Mouse (Mus musculus) adrenal gland, postnatal 10 days (tissue): ENCODE data around the gene Gm49318. TPM values are rescaled to one million over a fixed set of nuclear protein-coding genes. Genes with fewer than 3 reads are reported as not detected.
A peak's percentile ranks its signal among the peaks of the same experiment; 100 is the strongest.

Experiments used
- DNase-seq: peaks from one replicate; pipeline ENCODE4 v3.0.0; 2021; ENCODE audit warnings: mixed read lengths
- total RNA-seq, 2 experiments: library from RNA; stranded (reverse); gene quantifications; 2 replicates each; pipeline ENCODE4 v1.2.3; 2021

Gm49318 gene
- total RNA-seq, 2 experiments from 2014 or later: not detected

DNA sequence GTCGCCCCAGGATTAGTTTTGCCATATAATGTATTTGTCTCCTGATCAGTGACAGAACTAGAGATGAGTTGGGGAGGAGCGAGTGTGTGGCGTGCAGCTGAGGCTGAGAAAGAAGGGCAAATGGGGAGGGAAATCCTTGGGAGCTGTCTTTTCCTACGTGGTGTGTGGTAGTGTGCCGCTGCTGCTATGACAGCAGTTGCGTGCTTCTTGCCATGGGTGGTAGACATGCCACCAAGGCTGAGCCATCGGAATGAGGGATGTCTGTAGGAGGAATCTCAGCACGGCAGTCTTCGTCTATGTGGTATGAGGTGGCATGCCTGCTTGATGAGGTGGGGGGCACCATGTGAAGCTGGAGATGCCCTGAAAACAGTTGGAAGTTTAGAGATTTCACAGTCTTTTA, 40.7 kb downstream of the Gm49318 start:
- DNase-seq: no peak

DNA sequence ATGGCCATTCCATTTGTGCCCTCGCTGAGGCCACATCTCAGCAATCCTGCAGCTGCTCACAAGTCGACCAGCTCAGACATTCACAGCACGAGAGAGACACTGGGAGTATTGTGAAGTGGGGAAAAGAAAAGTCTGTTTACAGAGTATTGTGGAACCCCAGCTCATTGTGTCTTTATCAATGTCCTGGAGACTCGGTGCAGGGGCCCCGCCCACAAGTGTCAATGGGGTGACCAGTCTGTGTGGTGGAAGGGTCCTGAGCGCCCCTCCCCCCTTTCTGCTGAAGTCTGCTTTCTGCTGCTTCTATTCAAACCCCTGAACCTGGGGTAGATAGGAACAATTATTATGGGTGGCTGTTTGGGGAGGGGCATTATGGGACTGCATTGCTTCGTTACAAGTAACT, 42.6 kb downstream of the Gm49318 start:
- no peak for DNase-seq

DNA sequence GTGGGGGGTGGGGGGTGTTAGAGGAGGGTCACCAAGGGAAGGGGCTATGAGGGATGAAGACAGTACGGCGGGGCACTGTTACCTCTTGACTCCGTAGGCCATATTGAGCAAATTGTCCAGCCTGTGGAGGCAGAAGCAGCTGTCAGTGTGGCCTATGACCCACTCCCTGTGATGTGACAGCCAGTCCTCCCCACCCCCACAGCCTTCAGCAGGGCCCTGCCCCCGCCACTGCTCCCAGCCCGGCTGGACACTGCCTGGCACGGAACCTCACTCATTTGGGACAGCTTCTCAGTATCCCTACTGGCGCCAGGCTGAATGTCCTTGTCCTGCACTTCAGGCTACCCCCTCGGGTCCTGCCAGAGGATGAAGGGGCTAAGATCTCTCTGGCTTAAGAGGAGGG, 46.5 kb downstream of the Gm49318 start:
- no peak for DNase-seq

DNA sequence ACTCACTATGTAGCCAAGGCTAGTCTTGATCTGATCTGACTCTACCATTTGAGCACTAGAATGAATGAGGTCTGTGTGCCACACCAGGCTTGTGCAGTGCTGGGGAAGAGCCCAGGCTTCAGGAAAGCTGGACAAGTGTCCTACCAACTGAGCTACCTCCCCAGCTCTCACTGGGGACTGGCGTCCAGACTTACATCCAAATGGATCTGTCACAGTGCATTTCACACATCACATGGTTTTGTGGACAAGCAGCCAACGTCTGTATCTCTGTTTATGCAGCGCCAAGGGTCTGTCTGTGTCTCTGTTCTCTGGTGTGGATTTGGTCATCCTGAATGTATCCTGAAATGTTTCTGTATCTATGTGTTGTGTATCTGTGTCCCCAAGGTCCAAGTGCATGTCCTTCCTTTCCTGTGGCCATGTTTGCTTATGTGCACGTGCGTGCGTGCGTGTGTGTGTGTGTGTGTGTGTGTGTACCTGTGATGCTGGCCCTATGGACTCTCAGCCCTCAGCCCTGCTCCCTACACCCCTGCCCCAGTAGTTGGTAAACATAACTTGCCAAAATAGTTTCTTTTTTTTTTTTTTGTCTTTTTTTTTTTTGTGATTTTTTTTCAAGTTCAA, 53.7 kb downstream of the Gm49318 start:
- DNase-seq: no peak

DNA sequence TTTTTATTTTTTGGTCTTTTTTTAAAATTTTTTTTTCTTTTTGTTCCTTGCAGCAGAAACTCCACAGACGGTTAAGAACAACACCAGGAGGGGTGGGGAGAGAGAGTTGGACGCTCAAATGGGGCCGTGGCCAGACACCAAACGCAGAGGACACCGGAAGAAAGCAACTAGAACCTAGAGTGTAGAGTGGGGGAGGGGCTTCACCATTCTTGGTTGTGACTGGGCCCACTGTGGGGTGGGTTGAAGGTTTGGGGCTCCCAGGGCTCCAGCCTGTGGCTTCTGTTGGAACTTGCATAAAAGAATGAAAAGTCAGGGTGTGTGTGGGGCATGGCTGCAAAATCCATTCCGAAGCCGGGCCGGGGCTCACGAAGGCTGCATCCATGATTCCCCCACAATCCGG, 54.8 kb downstream of the Gm49318 start:
- DNase-seq: no peak

DNA sequence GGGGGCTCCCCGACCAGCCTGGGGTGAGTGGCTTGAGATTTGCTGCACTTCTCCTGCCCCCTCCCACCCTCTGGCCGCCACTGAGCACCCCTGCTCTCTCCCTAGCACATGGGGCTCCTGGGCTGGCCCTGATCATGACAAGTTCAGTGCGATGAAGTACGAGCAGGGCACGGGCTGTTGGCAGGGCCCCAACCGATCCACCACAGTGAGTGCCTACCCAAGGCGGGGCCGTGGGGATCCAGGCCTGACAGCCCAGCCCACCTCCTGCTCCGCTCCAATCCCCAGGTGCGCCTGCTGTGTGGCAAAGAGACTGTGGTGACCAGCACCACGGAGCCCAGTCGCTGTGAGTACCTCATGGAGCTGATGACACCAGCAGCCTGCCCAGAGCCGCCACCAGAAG, 58.3 kb downstream of the Gm49318 start:
- DNase-seq: no peak

DNA sequence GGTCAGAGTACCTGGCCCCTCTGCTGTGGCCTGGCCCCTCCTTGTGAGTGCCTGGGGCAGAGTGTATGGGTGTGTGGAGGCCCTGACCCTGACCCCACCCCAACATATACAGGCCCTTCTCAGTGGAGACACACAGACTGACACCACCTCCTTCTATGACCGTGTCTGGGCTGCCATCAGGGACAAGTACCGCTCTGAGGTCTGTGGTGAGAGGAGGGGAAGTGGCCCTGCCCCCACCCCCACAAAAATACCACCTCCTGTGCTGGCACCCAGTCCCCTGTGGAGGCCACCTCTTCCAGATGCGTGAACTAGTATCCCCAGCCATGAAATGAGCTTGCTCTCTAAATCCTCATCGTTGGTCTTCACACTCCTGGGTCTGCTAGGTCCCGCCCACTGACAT, 60.0 kb downstream of the Gm49318 start:
- no peak for DNase-seq

DNA sequence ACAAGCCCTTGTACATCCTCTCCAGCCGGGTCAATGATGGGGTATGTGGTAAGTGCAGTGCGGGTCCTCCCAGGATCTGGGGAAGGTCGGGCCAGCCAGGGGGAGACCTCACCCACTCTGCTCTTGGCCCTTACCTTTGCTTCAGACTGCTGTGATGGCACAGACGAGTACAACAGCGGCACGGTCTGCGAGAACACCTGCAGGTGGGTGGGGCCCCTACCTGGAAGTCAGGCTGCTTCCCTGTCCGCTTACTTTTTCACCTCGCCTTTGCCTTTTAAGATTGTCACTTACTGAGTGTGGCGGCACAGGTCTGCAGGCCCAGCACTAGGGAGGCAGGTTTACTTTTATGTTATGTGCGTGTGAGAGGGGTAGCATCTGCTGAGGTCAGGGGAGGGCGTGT, 66.5 kb downstream of the Gm49318 start:
- no peak for DNase-seq

DNA sequence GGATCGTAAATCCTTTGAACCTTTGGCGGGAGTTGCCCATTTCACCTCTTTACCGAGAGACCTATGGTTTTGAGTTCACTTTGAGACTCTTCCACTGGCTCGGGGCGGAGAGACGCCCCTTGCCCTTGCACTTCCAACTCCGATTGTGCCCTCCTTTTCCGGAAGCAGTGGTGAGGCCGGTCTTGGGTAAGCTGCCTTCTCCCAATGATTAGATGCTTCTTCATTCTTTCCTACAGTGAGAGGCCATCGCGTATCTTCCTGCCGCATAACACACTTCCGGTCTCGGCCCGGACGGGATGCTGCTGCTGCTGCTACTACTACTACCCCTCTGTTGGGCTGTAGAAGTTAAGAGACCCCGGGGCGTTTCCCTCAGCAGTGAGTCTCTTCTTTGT, 67.9 kb downstream of the Gm49318 start:
- DNase-seq: no peak

DNA sequence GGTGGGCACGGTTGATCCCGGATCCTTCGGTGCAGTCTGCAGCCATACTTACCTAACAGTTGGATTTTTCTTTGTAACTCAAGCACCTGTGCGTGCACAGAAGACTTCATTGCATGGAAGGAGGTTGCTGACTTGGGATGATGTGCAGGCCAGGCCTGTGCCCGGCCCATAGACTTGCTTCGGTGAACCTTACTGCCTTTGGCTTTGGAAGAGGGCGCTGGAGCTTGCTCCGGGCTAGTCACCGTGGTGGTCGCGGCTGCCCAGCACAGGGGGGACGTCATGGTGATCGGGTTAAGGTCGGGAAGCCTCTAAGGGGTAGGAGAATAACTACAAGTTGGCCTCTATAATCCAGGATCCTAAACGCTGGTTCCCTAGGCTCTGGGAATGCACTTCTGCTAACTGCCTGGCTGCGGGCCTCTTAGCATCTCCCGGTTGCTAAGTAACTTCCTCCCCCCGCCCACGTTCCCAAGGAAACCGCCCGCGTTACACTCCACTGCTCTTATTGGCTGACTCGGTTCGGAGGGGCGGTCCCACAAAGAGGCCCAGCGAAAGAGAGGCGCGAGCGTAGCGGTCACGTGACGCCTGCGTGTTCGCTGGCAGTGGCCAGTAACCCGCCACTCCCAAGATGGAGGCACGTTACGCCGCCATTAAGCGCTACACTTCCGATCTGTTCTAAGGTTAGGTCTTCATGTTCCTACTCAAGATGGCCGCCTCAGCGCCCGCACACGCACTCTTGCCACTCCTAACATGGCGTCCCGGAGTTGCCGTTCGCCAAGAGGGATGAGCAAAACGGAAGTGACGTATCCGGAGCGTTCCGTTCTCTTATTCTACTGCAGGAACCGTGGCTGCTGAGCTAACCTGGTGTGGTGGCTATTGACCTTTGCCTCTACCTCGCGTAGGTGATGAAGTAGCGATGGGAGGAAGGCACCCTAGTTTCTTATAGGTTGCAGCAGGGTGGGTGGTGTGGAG, 68.6 kb downstream of the Gm49318 start, which contains the start of the genes Ccdc151 and Prkcsh:
Ccdc151 (minus strand) TSS at position 441 of the 969 bp plus-strand sequence.
Prkcsh (plus strand) TSS at position 613 of the 969 bp plus-strand sequence.
- peak; percentile 99 for DNase-seq

DNA sequence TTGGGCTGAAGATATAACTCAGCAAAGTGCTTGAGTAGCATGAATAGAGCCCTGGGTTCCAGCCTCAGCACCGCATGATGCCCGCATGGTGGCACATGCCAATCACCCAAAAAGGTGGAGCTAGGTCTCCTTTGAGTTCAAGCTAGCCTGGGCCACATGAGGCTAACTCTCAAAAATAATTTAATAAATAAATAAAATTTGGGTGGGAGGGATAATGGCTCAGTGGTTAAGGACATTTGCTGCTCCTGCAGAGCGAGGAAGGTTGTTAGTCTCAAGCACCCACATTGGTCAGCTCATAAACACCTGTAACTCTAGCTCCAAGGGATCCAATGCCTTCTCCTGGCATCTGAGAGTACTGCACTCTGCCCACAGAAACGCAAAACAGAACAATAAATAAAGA, 69.4 kb downstream of the Gm49318 start:
- no peak for DNase-seq

DNA sequence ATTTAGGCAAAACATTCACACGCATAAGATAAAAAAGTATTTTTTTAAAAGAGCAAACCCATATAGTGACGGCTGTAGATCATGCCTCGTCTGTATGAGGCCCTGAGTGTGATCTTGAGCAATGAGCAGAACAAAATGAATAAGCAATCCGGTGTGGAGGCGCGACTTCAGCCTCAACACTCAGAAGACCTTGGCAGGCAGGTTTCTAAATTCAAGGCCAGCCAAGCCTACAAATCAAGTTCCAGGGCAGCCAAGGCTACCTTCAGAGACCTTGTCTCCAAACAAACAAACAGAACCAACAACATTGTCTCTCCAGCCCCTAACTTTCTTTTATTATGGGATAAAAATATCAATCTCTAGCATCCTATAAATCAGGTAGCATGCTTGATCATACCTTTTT, 70.8 kb downstream of the Gm49318 start:
- peak; percentile 49 for DNase-seq

DNA sequence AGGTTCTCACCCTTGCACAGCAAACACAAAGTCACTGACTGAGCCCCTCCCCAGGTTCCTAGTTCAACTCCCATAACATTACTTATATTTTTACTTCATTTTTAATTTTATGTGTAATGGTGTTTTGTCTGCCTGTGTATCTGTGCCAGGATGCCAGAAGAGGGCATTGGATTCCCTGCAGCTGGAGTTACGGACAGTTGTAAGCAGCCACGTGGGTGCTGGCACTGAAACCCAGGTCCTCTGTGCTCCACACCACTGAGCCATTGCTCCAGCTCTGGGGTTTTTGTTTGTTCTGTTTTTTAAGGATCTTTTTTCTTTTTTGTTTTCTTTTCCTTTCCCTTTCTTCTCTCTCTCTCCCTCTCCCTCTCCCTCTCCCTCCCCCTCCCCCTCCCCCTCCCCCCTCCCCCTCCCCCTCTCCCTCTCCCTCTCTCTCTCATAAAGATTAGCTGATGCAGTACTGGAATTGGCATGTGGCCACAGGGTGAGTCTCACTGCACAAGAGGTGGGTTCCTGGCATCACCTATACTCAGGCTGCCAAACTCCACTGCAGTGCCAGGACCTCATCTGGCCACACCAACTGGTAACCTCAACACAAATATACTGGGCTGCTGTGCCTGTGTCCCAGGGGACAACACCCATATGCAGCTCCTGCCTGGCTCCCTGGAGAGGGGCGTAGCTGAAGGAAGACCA, 74.7 kb downstream of the Gm49318 start:
- DNase-seq: no peak

DNA sequence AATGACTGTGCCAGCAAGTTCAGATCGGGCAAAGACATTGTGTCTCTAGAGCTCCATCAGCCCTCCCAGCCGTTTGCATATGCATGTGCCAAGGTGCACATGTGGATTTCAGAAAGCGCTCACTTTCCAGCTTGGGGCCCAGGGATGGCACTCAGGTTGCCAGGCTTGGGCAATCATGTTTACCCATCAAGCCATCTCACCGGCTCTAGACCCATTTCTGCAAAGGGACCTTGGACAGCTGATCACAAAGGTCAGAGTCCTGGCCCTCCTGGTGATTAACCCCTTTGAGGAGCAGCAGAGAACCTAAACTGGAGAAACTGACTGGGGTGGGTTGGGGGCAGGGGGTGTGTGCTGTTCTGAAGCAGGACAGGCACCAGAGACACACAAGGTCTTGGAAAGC, 78.8 kb downstream of the Gm49318 start:
- no peak for DNase-seq

DNA sequence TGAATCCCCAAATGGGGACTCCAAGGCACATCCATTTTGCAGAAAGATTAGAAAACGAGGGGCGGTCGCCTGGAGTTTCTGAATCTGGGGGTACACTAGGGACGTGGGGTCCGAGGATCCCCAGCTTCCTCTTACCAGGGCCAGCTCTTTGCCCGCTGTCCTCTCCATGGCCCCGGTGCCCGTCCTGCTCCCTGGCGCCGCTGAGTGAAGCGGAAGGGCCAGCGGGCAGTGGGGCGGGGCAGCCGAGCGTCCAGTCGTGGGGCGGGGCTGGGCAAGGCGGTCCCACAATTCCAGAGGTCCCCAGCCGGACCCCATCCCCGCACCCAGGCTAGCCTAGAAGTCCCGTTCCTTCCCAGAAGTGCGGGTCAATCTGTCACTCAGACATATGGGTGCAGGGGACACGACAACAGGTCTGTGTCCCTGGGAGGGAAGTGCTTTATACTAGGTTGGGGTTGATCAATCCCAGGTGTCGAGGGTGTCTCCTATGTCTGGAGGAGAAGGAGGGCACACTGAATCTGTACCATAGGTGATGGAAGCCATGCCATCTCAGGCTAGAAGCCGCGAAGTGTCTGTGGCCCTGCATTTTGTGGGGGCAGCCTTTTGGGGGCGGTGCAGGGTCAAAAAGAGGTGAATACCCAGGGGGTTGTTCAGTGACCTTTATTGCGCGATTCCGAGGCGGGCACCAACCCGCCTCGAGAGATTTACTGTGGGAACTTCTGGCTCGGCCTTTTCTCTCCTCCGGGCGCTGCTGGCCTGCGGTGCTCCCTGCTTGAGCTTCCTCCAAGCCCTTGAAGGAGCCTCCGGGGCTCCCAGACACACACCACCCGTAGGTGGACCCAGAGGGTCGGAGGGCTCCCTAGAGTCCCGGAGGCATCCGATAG, 81.6 kb downstream of the Gm49318 start, which contains the start of gene Rgl3:
Rgl3 (minus strand) TSS at position 217 of the 881 bp plus-strand sequence.
- peak; percentile 87 for DNase-seq

DNA sequence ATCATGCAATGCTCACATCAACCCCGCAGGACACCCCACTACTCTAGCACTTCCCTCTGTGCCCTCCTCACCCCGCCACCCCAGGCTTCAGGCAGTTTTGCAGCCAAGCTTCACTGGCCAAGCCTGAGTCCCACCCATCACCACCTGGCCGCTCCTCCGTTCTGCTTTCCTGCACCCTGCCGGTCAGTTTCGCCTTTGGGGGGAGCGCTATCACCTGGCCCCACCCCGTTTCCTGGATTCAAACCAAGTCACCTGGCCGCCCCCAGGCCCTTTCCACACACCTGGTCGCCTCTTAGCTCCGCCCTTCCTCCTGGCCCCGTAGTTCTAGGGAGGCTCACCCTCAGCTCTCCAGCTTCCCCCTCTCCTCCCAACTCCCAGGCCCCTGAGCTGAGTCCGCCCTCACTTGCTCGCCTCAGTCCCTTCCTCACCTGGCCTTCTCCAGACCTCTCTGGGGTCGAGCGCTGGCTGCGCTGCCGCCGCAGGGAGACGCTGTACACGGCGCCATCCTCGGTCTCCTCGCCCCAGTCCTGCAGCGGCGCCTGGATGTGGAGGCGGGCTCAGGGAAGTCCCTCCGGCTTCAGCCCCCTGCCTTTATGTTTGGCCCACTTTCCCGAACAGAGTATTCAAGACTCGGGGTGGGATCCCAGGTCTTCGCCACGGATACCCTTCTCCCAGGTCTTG, 82.5 kb downstream of the Gm49318 start:
- DNase-seq: peak; percentile 47

DNA sequence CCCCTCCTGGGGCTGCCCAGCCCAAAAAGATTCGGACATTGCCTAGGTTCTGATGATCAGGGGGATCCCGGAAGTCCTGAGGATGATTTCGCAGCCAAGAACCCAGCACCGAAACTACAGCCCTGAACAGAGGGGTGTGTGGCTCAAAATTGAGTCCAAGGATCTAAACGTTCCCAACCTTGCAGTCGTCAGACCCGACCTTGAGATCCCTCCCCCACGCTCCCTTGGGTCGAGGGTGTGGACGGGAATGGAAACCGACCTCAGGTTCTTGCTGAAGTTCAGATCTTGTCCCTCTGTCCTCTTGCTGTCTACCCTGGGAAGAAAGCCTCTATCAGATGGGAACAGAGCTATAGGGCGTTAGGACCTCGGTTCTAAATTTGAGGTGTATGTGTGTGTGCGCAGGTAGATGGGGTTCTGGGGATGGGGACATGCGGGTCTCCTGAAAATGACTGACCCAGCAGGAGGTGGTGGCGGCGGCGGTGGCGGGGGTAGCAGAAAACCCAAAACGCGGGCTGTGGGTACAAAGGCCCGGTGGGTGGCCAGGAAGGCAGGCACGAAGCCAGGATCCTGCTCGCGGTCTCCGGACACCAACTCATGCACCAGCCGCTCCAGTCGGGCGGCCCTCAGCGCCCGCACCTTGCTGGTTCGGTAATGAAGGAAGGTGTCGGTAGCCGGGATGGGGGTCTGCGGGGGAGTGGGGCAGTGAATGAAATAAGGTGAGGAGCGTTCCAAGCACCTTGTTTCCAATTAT, 83.3 kb downstream of the Gm49318 start:
- DNase-seq: peak; percentile 61
